Mouse (Mus musculus): ENCODE measurements around the gene Iqce.

The Iqce gene

GRCm38 (mm10) chr5:140615321-140616109 is 86.7 kb downstream of the Iqce start:
- no peak for DNase-seq (ENCODE audit: low spot score in 2 of 2)

- DNase-seq (ENCODE audit: low spot score in 2 of 2), result no peak
Measured at GRCm38 (mm10) chr5:140614837-140615236, 87.3 kb downstream of the Iqce start.

GRCm38 (mm10) chr5:140614141-140614540 is 88.0 kb downstream of the Iqce start:
- DNase-seq (ENCODE audit: low spot score in 2 of 2), result no peak

GRCm38 (mm10) chr5:140612191-140612590 is 90.0 kb downstream of the Iqce start:
- no peak for DNase-seq (ENCODE audit: low spot score in 2 of 2)
